Mouse (Mus musculus): ENCODE data around the gene Fbxw11. TPM values are rescaled to one million over a fixed set of nuclear protein-coding genes. Genes with fewer than 3 reads are reported as not detected.
"Not testable (repeated sequence)": the region's sequence is repeated elsewhere in the genome, so short reads cannot be mapped to it uniquely, and the experiment has no call there.

Gene Fbxw11
- polyA plus RNA-seq, 1 experiment from 2014 or later, result 65.1 TPM

- Histone ChIP-seq H3K4me2 (replicated peaks; ENCODE audit: low read depth, low read length) (no peak overlapping the region), H3K27me3 (ENCODE audit: control insufficient read depth, insufficient read depth, low read length) (no peaks in the 10 kb centered on the region), H3K9ac (replicated peaks; ENCODE audit: low read depth, low read length) (no peak overlapping the region), H3K4me3 (ENCODE audit: low read depth, low read length) (no peak overlapping the region), H3K36me3 (ENCODE audit: control insufficient read depth, insufficient read depth, low read length) (no peaks in the 10 kb centered on the region), H3K9me3 (ENCODE audit: control insufficient read depth, low read depth, low read length) (no peaks in the 10 kb centered on the region), H3K27ac (ENCODE audit: low read length) (no peak overlapping the region), H3K4me1 (ENCODE audit: control insufficient read depth, insufficient read depth, low read length) (peaks cover 14% of the 10 kb centered on the region)
- ATAC-seq (ENCODE audit: insufficient number of reproducible peaks, insufficient read depth, low FRiP score, low read depth), result no peak
These were observed 35.2 kb upstream of the Fbxw11 start for GRCm38 (mm10) chr11:32607319-32607718.

- Histone ChIP-seq H3K27me3 (ENCODE audit: control insufficient read depth, insufficient read depth, low read length) (no peaks in the 10 kb centered on the region), H3K9me3 (ENCODE audit: control insufficient read depth, low read depth, low read length) (no peaks in the 10 kb centered on the region), H3K36me3 (ENCODE audit: control insufficient read depth, insufficient read depth, low read length) (no peaks in the 10 kb centered on the region), H3K27ac (ENCODE audit: low read length) (no peak overlapping the region), H3K9ac (replicated peaks; ENCODE audit: low read depth, low read length) (no peak overlapping the region), H3K4me2 (replicated peaks; ENCODE audit: low read depth, low read length) (no peak overlapping the region), H3K4me1 (ENCODE audit: control insufficient read depth, insufficient read depth, low read length) (peaks cover 3% of the 10 kb centered on the region; the same call in 1 of the 2 replicates), H3K4me3 (ENCODE audit: low read depth, low read length) (no peak overlapping the region)
- WGBS, result 74% methylated on average over 6 of the region's 6 CpGs
- no peak for ATAC-seq (ENCODE audit: insufficient number of reproducible peaks, insufficient read depth, low FRiP score, low read depth)
These were observed 31.9 kb upstream of the Fbxw11 start for GRCm38 (mm10) chr11:32610616-32611015.

- H3K27ac ChIP-seq (ENCODE audit: low read length), result no peak overlapping the region
- ATAC-seq (ENCODE audit: insufficient number of reproducible peaks, insufficient read depth, low FRiP score, low read depth), result no peak
- H3K9ac ChIP-seq (replicated peaks; ENCODE audit: low read depth, low read length), result no peak overlapping the region
- 64% methylated on average over 6 of the region's 6 CpGs for WGBS
- H3K4me1 ChIP-seq (ENCODE audit: control insufficient read depth, insufficient read depth, low read length), result peaks cover 7% of the 10 kb centered on the region; the same call in 1 of the 2 replicates
- H3K36me3 ChIP-seq (ENCODE audit: control insufficient read depth, insufficient read depth, low read length), result no peaks in the 10 kb centered on the region
- H3K27me3 ChIP-seq (ENCODE audit: control insufficient read depth, insufficient read depth, low read length), result no peaks in the 10 kb centered on the region
- H3K4me2 ChIP-seq (replicated peaks; ENCODE audit: low read depth, low read length), result no peak overlapping the region
- H3K9me3 ChIP-seq (ENCODE audit: control insufficient read depth, low read depth, low read length), result no peaks in the 10 kb centered on the region
- H3K4me3 ChIP-seq (ENCODE audit: low read depth, low read length), result no peak overlapping the region
These were observed 30.2 kb upstream of the Fbxw11 start for GRCm38 (mm10) chr11:32612304-32612703.

GRCm38 (mm10) chr11:32614463-32614862, 28.1 kb upstream of the Fbxw11 start:
- no peak overlapping the region for H3K4me3 ChIP-seq (ENCODE audit: low read depth, low read length)
- no peak overlapping the region for H3K9ac ChIP-seq (replicated peaks; ENCODE audit: low read depth, low read length)
- H3K36me3 ChIP-seq (ENCODE audit: control insufficient read depth, insufficient read depth, low read length), result no peaks in the 10 kb centered on the region
- peaks cover 14% of the 10 kb centered on the region for H3K4me1 ChIP-seq (ENCODE audit: control insufficient read depth, insufficient read depth, low read length)
- no peak overlapping the region for H3K27ac ChIP-seq (ENCODE audit: low read length)
- 92% methylated on average over 29 of the region's 29 CpGs for WGBS
- H3K27me3 ChIP-seq (ENCODE audit: control insufficient read depth, insufficient read depth, low read length), result no peaks in the 10 kb centered on the region
- ATAC-seq (ENCODE audit: insufficient number of reproducible peaks, insufficient read depth, low FRiP score, low read depth), result no peak
- no peak overlapping the region for H3K4me2 ChIP-seq (replicated peaks; ENCODE audit: low read depth, low read length)
- H3K9me3 ChIP-seq (ENCODE audit: control insufficient read depth, low read depth, low read length), result no peaks in the 10 kb centered on the region

GRCm38 (mm10) chr11:32615561-32615960, 27.0 kb upstream of the Fbxw11 start:
- ATAC-seq (ENCODE audit: insufficient number of reproducible peaks, insufficient read depth, low FRiP score, low read depth), result no peak
- no peak overlapping the region for H3K4me3 ChIP-seq (ENCODE audit: low read depth, low read length)
- WGBS, result 17% methylated on average over 11 of the region's 11 CpGs
- no peak overlapping the region; the same call in 1 of the 2 replicates for H3K4me2 ChIP-seq (replicated peaks; ENCODE audit: low read depth, low read length)
- no peaks in the 10 kb centered on the region for H3K9me3 ChIP-seq (ENCODE audit: control insufficient read depth, low read depth, low read length)
- H3K27ac ChIP-seq (ENCODE audit: low read length), result no peak overlapping the region
- peaks cover 22% of the 10 kb centered on the region for H3K4me1 ChIP-seq (ENCODE audit: control insufficient read depth, insufficient read depth, low read length)
- no peaks in the 10 kb centered on the region for H3K36me3 ChIP-seq (ENCODE audit: control insufficient read depth, insufficient read depth, low read length)
- no peak overlapping the region for H3K9ac ChIP-seq (replicated peaks; ENCODE audit: low read depth, low read length)
- H3K27me3 ChIP-seq (ENCODE audit: control insufficient read depth, insufficient read depth, low read length), result no peaks in the 10 kb centered on the region

GRCm38 (mm10) chr11:32616091-32616490, 26.4 kb upstream of the Fbxw11 start:
- no peaks in the 10 kb centered on the region for H3K27me3 ChIP-seq (ENCODE audit: control insufficient read depth, insufficient read depth, low read length)
- no peaks in the 10 kb centered on the region for H3K36me3 ChIP-seq (ENCODE audit: control insufficient read depth, insufficient read depth, low read length)
- H3K4me3 ChIP-seq (ENCODE audit: low read depth, low read length), result no peak overlapping the region
- H3K9me3 ChIP-seq (ENCODE audit: control insufficient read depth, low read depth, low read length), result no peaks in the 10 kb centered on the region
- H3K4me2 ChIP-seq (replicated peaks; ENCODE audit: low read depth, low read length), result no peak overlapping the region; the same call in 1 of the 2 replicates
- no peak overlapping the region for H3K27ac ChIP-seq (ENCODE audit: low read length)
- WGBS, result 61% methylated on average over 6 of the region's 6 CpGs
- no peak overlapping the region for H3K9ac ChIP-seq (replicated peaks; ENCODE audit: low read depth, low read length)
- ATAC-seq (ENCODE audit: insufficient number of reproducible peaks, insufficient read depth, low FRiP score, low read depth), result no peak
- peaks cover 22% of the 10 kb centered on the region for H3K4me1 ChIP-seq (ENCODE audit: control insufficient read depth, insufficient read depth, low read length)

- H3K9ac ChIP-seq (replicated peaks; ENCODE audit: low read depth, low read length), result no peak overlapping the region
- ATAC-seq (ENCODE audit: insufficient number of reproducible peaks, insufficient read depth, low FRiP score, low read depth), result no peak
- H3K4me3 ChIP-seq (ENCODE audit: low read depth, low read length), result no peak overlapping the region
- H3K9me3 ChIP-seq (ENCODE audit: control insufficient read depth, low read depth, low read length), result no peaks in the 10 kb centered on the region
- no peak overlapping the region for H3K4me2 ChIP-seq (replicated peaks; ENCODE audit: low read depth, low read length)
- no peaks in the 10 kb centered on the region for H3K27me3 ChIP-seq (ENCODE audit: control insufficient read depth, insufficient read depth, low read length)
- no peak overlapping the region for H3K27ac ChIP-seq (ENCODE audit: low read length)
- H3K36me3 ChIP-seq (ENCODE audit: control insufficient read depth, insufficient read depth, low read length), result no peaks in the 10 kb centered on the region
- WGBS, result 85% methylated on average over 1 of the region's 1 CpGs
- peaks cover 22% of the 10 kb centered on the region for H3K4me1 ChIP-seq (ENCODE audit: control insufficient read depth, insufficient read depth, low read length)
These were observed 24.5 kb upstream of the Fbxw11 start for GRCm38 (mm10) chr11:32618036-32618435.

GRCm38 (mm10) chr11:32618641-32619040, 23.9 kb upstream of the Fbxw11 start:
- not testable (repeated sequence) for H3K27me3 ChIP-seq (ENCODE audit: control insufficient read depth, insufficient read depth, low read length); H3K36me3 ChIP-seq (ENCODE audit: control insufficient read depth, insufficient read depth, low read length); H3K9ac ChIP-seq (replicated peaks; ENCODE audit: low read depth, low read length); H3K4me3 ChIP-seq (ENCODE audit: low read depth, low read length); H3K4me2 ChIP-seq (replicated peaks; ENCODE audit: low read depth, low read length); H3K9me3 ChIP-seq (ENCODE audit: control insufficient read depth, low read depth, low read length); ATAC-seq (ENCODE audit: insufficient number of reproducible peaks, insufficient read depth, low FRiP score, low read depth)
- 78% methylated on average over 5 of the region's 5 CpGs for WGBS
- Histone ChIP-seq H3K4me1 (ENCODE audit: control insufficient read depth, insufficient read depth, low read length) (peaks cover 22% of the 10 kb centered on the region), H3K27ac (ENCODE audit: low read length) (peak overlapping the region; percentile 86; the same call in 1 of the 2 replicates)

GRCm38 (mm10) chr11:32619257-32619816, 23.2 kb upstream of the Fbxw11 start:
- no peaks in the 10 kb centered on the region for H3K27me3 ChIP-seq (ENCODE audit: control insufficient read depth, insufficient read depth, low read length)
- H3K9ac ChIP-seq (replicated peaks; ENCODE audit: low read depth, low read length), result 0 out of 2 replicates have a peak overlapping the region, but pooled peaks have one; percentile 6
- no peaks in the 10 kb centered on the region for H3K36me3 ChIP-seq (ENCODE audit: control insufficient read depth, insufficient read depth, low read length)
- H3K9me3 ChIP-seq (ENCODE audit: control insufficient read depth, low read depth, low read length), result no peaks in the 10 kb centered on the region
- WGBS, result 31% methylated on average over 8 of the region's 8 CpGs
- peaks cover 22% of the 10 kb centered on the region for H3K4me1 ChIP-seq (ENCODE audit: control insufficient read depth, insufficient read depth, low read length)
- peak; percentile 77 for ATAC-seq (ENCODE audit: insufficient number of reproducible peaks, insufficient read depth, low FRiP score, low read depth)
- H3K4me3 ChIP-seq (ENCODE audit: low read depth, low read length), result no peak overlapping the region
- peak overlapping the region; percentile 86 for H3K27ac ChIP-seq (ENCODE audit: low read length)
- H3K4me2 ChIP-seq (replicated peaks; ENCODE audit: low read depth, low read length), result no peak overlapping the region
